Mouse (Mus musculus): ENCODE data around the gene Car7.

DNA sequence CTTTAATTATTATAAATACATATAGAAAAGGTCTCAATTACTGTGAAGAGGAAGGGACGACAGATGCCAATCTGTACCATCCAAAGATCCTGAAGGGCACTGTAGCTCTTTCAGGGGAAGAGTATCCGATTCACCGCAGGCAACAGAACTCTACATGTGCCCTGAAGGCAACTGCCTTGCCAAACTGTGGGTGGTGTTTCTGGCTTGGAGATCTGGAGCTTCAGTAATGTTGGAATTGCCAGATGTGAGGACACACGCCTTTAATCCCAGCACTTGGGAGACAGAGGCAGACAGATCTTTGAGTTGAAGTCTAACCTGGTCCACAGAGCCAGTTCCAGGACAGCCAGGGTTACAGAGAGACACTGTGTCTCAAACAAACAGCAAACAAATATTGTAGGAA is 4.4 kb downstream of the Car7 start:
- TF ChIP-seq CTCF (IDR thresholded peaks at IDR 0.05; ENCODE audit: extremely low read depth, insufficient read depth, low read length) (no peak), POLR2A (IDR thresholded peaks at IDR 0.05; ENCODE audit: extremely low read depth, insufficient read depth, low read length) (no peak)
